Mouse (Mus musculus) spleen, adult 2 months (tissue): ENCODE data around the gene Olfr960.

Source experiments
- CTCF ChIP-seq: fragments of 200-500 bp; IDR thresholded peaks from 2 replicates; pipeline ENCODE4 v1.5.1; 2011; ENCODE audit warnings: mild to moderate bottlenecking, inconsistent platforms; ENCODE audit not compliant: insufficient read depth, insufficient read length, insufficient replicate concordance; ENCODE audit errors: extremely low read depth
- POLR2A ChIP-seq: fragments of 200-500 bp; IDR thresholded peaks from 2 replicates; pipeline ENCODE4 v1.6.1; 2011; ENCODE audit warnings: low read depth, low read length, inconsistent platforms

GRCm38 (mm10) chr9:39666905-39667304 lies 45.7 kb downstream of the Olfr960 start, which contains the start of gene Olfr963:
- TF ChIP-seq CTCF (no peak), POLR2A (no peak)
